Mouse (Mus musculus) right cerebral cortex, adult 2 months (tissue): ENCODE measurements around the gene Gabrb3.

Experiments
- DNase-seq, 2 experiments: peaks; one replicate each; pipeline ENCODE4 v3.0.0; 2021 to 2022; ENCODE audit warnings: low spot score in 2 of 2

The Gabrb3 gene

GRCm38 (mm10) chr7:57529954-57530353, 110.5 kb downstream of the Gabrb3 start:
- peak in 1 of 2 experiments; percentile 7 for DNase-seq

DNA sequence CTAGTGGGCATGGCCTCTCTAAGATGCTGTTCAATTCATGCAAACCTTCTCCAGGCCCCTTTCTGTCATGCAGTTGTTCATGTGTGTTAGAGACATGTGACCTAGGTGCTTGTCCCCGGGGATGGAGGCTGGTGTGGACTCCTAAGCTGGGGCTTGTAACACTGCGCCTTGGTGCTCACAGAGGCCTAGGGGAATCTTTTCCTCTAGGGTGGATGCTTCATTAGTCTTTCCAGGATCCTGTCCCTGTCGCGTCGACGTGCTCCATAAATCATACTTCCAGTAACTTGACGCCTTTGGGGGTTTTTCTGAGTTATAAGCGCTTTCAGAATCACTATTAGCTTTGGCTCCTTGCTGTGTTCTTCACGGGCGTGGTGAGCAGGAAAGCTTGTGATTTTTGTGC, 113.2 kb downstream of the Gabrb3 start:
- DNase-seq: no peak

DNA sequence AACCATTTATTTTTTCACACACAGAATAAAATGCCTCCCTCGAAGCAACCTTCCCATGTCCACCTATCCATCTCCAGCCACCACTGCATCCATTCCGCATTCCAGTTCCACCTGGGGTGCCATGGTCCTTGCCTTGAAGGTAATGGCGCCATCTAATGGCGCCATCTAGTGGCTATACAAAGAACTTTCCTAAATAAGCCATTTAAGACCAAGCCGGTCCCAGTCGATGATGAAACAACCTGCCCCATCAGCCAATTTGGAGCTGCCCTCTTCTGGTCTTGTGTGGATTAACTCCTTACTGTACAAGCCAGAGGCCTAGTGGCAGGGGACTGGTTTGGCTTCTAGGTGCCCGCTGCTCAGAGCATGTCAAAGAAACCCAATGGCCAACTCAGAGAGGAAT, 119.1 kb downstream of the Gabrb3 start:
- no peak for DNase-seq

GRCm38 (mm10) chr7:57560732-57561436, 141.4 kb downstream of the Gabrb3 start:
- DNase-seq: no peak

GRCm38 (mm10) chr7:57564403-57564802, 144.9 kb downstream of the Gabrb3 start:
- no peak for DNase-seq

DNA sequence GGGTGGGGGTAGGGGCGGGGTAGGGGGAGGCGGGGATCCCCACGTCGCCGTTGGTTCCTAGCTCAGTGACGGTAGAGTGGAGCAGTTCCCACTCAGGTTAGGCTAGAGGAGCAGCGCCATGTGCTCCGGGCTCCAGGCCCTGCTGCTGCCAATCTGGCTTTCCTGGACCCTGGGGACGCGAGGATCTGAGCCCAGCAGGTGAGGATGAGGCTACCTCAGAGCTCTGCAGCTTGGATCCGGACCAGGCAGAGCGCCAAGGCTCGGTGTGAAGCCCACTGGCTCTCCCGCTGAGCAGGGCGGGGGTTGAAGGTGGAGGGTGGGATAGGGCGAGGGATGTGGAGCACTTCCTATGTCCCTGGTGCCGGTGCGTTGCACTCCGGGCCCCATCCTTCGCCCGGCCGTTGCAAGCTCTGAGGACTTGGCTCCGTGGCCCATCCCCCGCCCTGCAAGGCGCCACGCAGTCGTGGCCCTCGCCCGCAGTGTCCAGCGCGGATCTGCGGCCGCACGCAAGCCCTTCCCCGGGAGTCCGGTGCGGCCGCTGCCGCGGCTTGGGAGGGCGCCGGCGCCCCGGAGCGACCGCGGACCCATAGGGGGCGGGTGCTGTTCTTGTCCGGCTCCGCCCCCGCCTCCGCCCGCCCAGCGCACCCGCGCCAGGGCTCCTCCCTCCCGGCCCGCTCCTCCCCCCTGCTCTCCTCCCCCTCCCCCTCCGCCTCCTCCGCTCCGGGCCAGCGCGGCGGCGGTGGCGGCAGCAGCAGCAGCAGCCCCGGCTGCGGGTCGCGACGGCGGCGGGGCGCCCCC, 171.2 kb downstream of the Gabrb3 start:
- DNase-seq: peak; percentile 75 to 79

- peak in 1 of 2 experiments; percentile 27 for DNase-seq
These were observed 171.7 kb downstream of the Gabrb3 start for GRCm38 (mm10) chr7:57591249-57591577.

DNA sequence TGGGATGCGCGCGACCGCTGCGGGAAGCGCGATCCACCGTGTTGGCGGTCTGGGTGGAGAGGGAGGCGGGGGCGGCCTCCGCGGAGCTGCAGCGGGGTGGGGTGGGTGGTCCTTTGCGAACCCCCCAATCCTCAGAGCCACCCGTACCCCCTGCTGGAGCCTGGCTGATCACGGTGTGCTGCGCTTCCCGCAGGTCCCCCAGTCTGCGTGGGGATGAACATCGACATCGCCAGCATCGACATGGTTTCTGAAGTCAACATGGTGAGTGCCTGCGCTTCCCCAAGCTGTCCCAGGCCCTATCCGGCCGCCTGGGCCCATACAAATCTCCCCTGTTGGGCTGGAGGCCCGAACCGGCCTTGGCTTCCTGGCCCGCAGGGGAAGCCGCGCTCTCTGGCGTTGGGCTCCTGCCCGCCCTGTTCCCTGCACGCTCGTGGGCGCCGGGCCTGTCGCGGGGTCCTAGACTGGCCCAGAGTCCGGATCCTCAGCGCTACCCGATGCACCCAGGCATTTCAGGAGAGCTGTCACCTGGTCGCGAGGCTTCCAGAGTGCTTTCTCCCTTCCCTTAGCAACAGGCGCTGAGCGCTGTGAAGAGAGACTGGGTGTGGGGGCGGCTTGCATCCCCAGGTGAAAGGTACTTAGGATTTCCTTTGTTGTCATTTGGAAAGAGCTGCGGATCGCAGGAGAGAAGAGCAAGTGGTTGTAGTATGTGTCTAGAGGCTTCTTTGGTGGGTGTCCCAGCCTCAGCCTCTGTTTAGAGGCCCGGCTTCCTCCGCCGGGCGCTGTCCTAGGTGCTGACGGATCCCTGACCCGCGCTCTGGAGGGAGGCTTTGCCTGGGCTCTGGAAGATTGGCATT, 172.3 kb downstream of the Gabrb3 start:
- peak; percentile 51 to 54 for DNase-seq

- peak in 1 of 2 experiments; percentile 41 for DNase-seq
These were observed 177.8 kb downstream of the Gabrb3 start for GRCm38 (mm10) chr7:57597341-57597740.

DNA sequence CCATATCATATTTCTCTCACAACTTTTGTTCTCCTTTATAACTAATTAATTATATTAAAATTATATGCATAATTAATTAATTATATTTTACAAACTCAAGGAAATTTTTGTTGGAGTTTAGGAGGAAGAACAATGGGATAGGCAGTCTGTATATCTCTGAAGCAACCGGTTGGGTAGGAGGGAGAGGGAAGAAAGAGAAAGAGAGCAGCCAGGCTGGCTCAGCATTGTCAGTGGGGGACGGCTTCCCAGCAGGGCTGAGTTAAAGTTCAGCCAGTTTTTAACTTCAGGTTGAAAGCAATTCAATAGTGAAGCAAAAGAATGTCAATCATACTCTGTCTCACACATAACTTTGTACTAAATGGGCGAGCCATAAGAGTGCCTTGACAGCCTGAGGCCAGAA, 199.2 kb downstream of the Gabrb3 start:
- no peak for DNase-seq

GRCm38 (mm10) chr7:57620036-57620435, 200.5 kb downstream of the Gabrb3 start:
- no peak for DNase-seq

- DNase-seq: no peak
These were observed 204.2 kb downstream of the Gabrb3 start for GRCm38 (mm10) chr7:57623718-57624117.

GRCm38 (mm10) chr7:57635026-57635425, 215.5 kb downstream of the Gabrb3 start:
- DNase-seq: peak; percentile 28 to 36

DNA sequence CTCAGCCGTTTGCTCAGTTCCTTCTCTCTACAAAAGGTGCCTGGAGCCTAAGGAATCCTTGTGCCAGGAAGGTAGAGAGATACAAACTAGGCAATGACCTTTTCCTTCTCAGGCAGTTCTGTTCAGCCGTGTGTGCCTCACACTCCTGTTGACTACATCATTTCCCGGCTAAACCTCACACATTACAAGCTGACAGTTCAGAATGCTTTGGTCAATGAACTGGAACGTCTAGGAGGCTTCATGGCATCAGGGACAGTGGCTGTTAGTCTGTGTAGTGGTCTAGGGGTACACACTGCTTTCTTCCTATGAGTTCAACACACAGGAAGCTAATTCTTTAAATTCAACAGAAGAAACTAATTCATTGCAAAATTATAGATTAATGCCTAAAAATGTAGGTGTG, 216.2 kb downstream of the Gabrb3 start:
- no peak for DNase-seq

- DNase-seq: no peak
These were observed 221.3 kb downstream of the Gabrb3 start for GRCm38 (mm10) chr7:57640796-57641195.

DNA sequence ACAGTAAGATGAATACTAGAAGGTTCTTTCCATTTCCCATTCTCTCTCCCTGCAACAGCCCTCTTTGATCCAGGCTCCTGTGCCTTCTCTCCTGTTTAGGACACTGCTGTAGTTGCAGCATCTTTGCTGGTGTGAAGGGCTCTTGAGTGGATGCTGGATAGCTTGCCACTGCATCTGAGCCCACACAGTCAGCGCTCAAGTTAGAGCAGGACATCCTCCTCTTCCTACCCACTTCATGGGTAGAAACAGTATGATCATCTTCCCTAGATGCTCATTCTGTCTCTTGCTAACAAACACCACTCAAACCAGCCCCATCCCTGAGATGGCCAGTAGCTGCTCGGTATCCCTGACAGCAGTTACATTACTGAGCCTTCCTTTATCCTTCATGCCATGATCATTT, 227.9 kb downstream of the Gabrb3 start:
- no peak for DNase-seq

- DNase-seq: peak; percentile 42 to 45
These were observed 228.8 kb downstream of the Gabrb3 start for GRCm38 (mm10) chr7:57648136-57648755.

DNA sequence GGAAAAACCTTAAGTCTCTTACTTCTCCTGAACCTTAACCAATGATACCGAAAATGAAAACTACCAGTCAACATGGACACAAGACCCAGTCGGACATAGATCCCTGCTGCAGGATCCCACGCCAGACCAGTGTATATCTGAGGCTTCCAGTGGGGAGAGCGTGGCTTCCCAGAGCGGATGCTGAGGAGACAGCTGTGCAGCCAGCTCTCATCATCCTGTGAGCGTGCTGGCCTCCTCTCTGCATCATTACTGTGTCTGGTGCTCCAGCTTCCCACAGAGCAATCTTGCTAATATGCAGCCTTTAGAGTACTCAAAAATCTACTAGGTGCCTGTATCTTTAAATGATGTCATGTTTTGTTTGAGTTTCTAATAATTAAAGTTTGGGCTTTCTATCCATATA, 257.9 kb downstream of the Gabrb3 start:
- no peak for DNase-seq

GRCm38 (mm10) chr7:57689836-57690235, 270.3 kb downstream of the Gabrb3 start:
- DNase-seq: no peak

DNA sequence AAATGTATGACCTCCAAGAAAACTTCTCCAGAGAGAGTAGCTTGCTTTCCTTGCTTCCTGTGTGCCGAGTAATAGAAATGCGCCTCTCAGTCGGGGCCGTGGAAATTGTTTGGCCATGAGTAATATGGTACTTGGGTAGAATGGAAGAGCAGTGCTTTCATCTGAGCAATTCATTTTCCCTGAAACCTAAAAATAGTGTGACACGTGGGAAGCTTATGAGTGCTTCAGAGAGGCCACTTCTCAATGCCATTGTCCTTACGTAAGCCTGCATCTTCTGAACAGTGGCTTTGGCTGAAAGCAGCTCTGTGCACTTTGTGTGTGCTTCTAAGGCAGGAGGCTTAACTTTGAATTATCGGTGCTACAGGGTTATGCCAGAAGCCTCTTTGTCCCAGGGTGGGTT, 280.9 kb downstream of the Gabrb3 start:
- peak; percentile 42 to 57 for DNase-seq

DNA sequence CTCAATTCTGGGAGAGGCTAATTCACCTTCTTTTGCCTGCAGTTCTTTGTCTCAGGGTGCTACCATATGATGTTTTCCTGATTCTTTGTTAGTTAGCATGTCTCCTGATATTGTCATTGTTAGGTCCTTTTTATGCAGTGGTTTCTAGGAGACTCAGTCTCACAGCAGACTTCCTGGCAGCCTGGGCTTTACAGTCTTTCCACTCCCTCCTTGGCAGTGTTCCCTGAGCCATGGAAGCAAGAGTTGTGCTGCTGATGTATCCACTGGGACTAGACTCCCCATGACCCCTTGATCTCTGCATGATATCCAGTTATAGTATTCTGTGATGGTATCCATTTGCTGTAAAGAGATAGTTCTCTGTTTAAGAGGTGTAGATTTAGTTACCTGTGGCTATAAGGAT, 281.6 kb downstream of the Gabrb3 start:
- no peak for DNase-seq

GRCm38 (mm10) chr7:57703580-57703979, 284.1 kb downstream of the Gabrb3 start:
- peak in 1 of 2 experiments; percentile 39 for DNase-seq
